Mouse (Mus musculus) monocyte, adult 2 months (primary cell): ENCODE data around the gene D13Ertd608e.
A peak's percentile ranks its signal among the peaks of the same experiment; 100 is the strongest.
"Not testable (repeated sequence)": the region's sequence is repeated elsewhere in the genome, so short reads cannot be mapped to it uniquely, and the experiment has no call there.

Experiments
- DNase-seq, 2 experiments: peaks; one replicate each; pipeline ENCODE4 v3.0.0; 2022; ENCODE audit warnings: low spot score in 2 of 2, low read depth in 1 of 2

D13Ertd608e gene

GRCm38 (mm10) chr13:119835320-119836056 is at the start of gene D13Ertd608e:
TSS of gene D13Ertd608e (plus strand) at chr13:119836006.
- peak; percentile 26 to 44 for DNase-seq

GRCm38 (mm10) chr13:119789851-119790717 is 45.7 kb upstream of the D13Ertd608e start:
- DNase-seq: no peak

- peak; percentile 70 to 84 for DNase-seq
Observed at GRCm38 (mm10) chr13:119790761-119791579, 44.8 kb upstream of the D13Ertd608e start, which contains the start of gene Zfp131. TSS of gene Zfp131 (minus strand) at chr13:119790889.

GRCm38 (mm10) chr13:119791580-119792135 is 44.1 kb upstream of the D13Ertd608e start:
- no peak for DNase-seq

GRCm38 (mm10) chr13:119792791-119793404 is 42.9 kb upstream of the D13Ertd608e start:
- no peak for DNase-seq

GRCm38 (mm10) chr13:119797656-119798055 is 38.1 kb upstream of the D13Ertd608e start:
- DNase-seq: no peak

GRCm38 (mm10) chr13:119808937-119809336 is 26.9 kb upstream of the D13Ertd608e start:
- no peak for DNase-seq

GRCm38 (mm10) chr13:119810031-119810430 is 25.8 kb upstream of the D13Ertd608e start:
- DNase-seq: no peak

- DNase-seq: no peak
Observed at GRCm38 (mm10) chr13:119816798-119817197, 19.0 kb upstream of the D13Ertd608e start.

GRCm38 (mm10) chr13:119817579-119818206 is 18.1 kb upstream of the D13Ertd608e start:
- no peak for DNase-seq

GRCm38 (mm10) chr13:119830116-119830515 is 5.7 kb upstream of the D13Ertd608e start, which contains the start of gene AF067063:
TSS of gene AF067063 (minus strand) at chr13:119830216.
- not testable (repeated sequence) for DNase-seq

- DNase-seq: peak in 1 of 2 experiments; percentile 5
Observed at GRCm38 (mm10) chr13:119836324-119836811, 562 bp downstream of the D13Ertd608e start.

- not testable (repeated sequence) for DNase-seq
Observed at GRCm38 (mm10) chr13:119837719-119838337, 2.0 kb downstream of the D13Ertd608e start.

- DNase-seq: not testable (repeated sequence)
Observed at GRCm38 (mm10) chr13:119839982-119840381, 4.2 kb downstream of the D13Ertd608e start.

- DNase-seq: not testable (repeated sequence)
Observed at GRCm38 (mm10) chr13:119862399-119862798, 26.6 kb downstream of the D13Ertd608e start.

- not testable (repeated sequence) for DNase-seq
Observed at GRCm38 (mm10) chr13:119864395-119864999, 28.7 kb downstream of the D13Ertd608e start.

- DNase-seq: not testable (repeated sequence)
Observed at GRCm38 (mm10) chr13:119886896-119887295, 51.1 kb downstream of the D13Ertd608e start.

GRCm38 (mm10) chr13:119894685-119895084 is 58.9 kb downstream of the D13Ertd608e start, which contains the start of gene Tcstv1:
TSS of gene Tcstv1 (minus strand) at chr13:119894785.
- DNase-seq: not testable (repeated sequence)
